Mouse (Mus musculus) NIH3T3 (cell line): ENCODE measurements at regions not wholly inside any gene's neighbourhood (a gene's known extent, or its start where the extent isn't known, plus 50 kb on each side); places are given as distances from the start of the nearest gene placed in this dataset.

Experiments
- DNase-seq: peaks from one replicate; pipeline ENCODE4 v3.0.0-alpha.2; 2012; ENCODE audit warnings: low read depth

GRCm38 (mm10) chr12:9261662-9262061, 231.9 kb downstream of the Ttc32 start:
- DNase-seq, result no peak

- DNase-seq, result peak; percentile 58
Observed at GRCm38 (mm10) chr12:9266221-9266620, 236.4 kb downstream of the Ttc32 start.

GRCm38 (mm10) chr12:9271484-9271883, 241.7 kb downstream of the Ttc32 start:
- no peak for DNase-seq

GRCm38 (mm10) chr12:9274181-9274580, 244.4 kb downstream of the Ttc32 start:
- peak; percentile 77 for DNase-seq

- DNase-seq, result no peak
Observed at GRCm38 (mm10) chr12:9275697-9276096, 245.9 kb downstream of the Ttc32 start.

- no peak for DNase-seq
Observed at GRCm38 (mm10) chr12:9278735-9279134, 248.9 kb downstream of the Ttc32 start.

GRCm38 (mm10) chr12:9279893-9280605, 250.3 kb downstream of the Ttc32 start:
- peak; percentile 72 for DNase-seq

GRCm38 (mm10) chr12:9287271-9287670, 257.5 kb downstream of the Ttc32 start:
- DNase-seq, result peak; percentile 66

- no peak for DNase-seq
Observed at GRCm38 (mm10) chr12:9292656-9293055, 262.9 kb downstream of the Ttc32 start.

GRCm38 (mm10) chr12:9295211-9295610, 265.4 kb downstream of the Ttc32 start:
- DNase-seq, result no peak

- peak; percentile 80 for DNase-seq
Observed at GRCm38 (mm10) chr12:9298848-9299655, 269.3 kb downstream of the Ttc32 start.

GRCm38 (mm10) chr12:9304146-9304545, 265.8 kb upstream of the Osr1 start:
- peak; percentile 98 for DNase-seq

GRCm38 (mm10) chr12:9337891-9338672, 231.8 kb upstream of the Osr1 start:
- DNase-seq, result peak; percentile 77

- DNase-seq, result peak; percentile 83
Observed at GRCm38 (mm10) chr12:9338801-9339231, 231.1 kb upstream of the Osr1 start.

GRCm38 (mm10) chr12:9340769-9341168, 229.1 kb upstream of the Osr1 start:
- peak; percentile 46 for DNase-seq

GRCm38 (mm10) chr12:9345359-9345758, 224.6 kb upstream of the Osr1 start:
- DNase-seq, result no peak

- DNase-seq, result no peak
Observed at GRCm38 (mm10) chr12:9355512-9355911, 214.4 kb upstream of the Osr1 start.

GRCm38 (mm10) chr12:9357856-9358255, 212.1 kb upstream of the Osr1 start:
- no peak for DNase-seq

GRCm38 (mm10) chr12:9358872-9359271, 211.0 kb upstream of the Osr1 start:
- no peak for DNase-seq

GRCm38 (mm10) chr12:9365931-9366330, 204.0 kb upstream of the Osr1 start:
- peak; percentile 55 for DNase-seq

GRCm38 (mm10) chr12:9368682-9369081, 201.2 kb upstream of the Osr1 start:
- peak; percentile 96 for DNase-seq

- no peak for DNase-seq
Observed at GRCm38 (mm10) chr12:9401956-9402355, 168.0 kb upstream of the Osr1 start.
